Mouse (Mus musculus) cerebral cortex, adult 2 months (tissue): Measurements from ENCODE around the gene Olfr485.

Experiments used
- WGBS: fragments of 180-500 bp; shearing (Covaris S2); methylation state at CpG from one replicate; pipeline ENCODE4 v1.1.7; 2018; 5-methylcytosine and 5-hydroxymethylcytosine counted together

Gene Olfr485

GRCm38 (mm10) chr7:108159771-108160170 is at the start of gene Olfr485:
Gene Olfr485, minus strand, starts transcription at chr7:108159871.

GRCm38 (mm10) chr7:108196938-108197337 is 37.3 kb upstream of the Olfr485 start:
- WGBS, result 56% methylated on average over 6 of the region's 6 CpGs

GRCm38 (mm10) chr7:108196337-108196736 is 36.7 kb upstream of the Olfr485 start:
- 58% methylated on average over 3 of the region's 3 CpGs for WGBS

- WGBS, result 44% methylated on average over 1 of the region's 1 CpGs
Measured at GRCm38 (mm10) chr7:108192714-108193113, 33.0 kb upstream of the Olfr485 start.

- 67% methylated on average over 2 of the region's 2 CpGs for whole genome bisulfite sequencing
Measured at GRCm38 (mm10) chr7:108191196-108191595, 31.5 kb upstream of the Olfr485 start.

- WGBS, result 92% methylated on average over 2 of the region's 2 CpGs
Measured at GRCm38 (mm10) chr7:108185237-108185636, 25.6 kb upstream of the Olfr485 start.

GRCm38 (mm10) chr7:108184401-108184800 is 24.7 kb upstream of the Olfr485 start:
- WGBS, result 82% methylated on average over 3 of the region's 3 CpGs

- 91% methylated on average over 1 of the region's 1 CpGs for WGBS
Measured at GRCm38 (mm10) chr7:108172642-108173041, 13.0 kb upstream of the Olfr485 start, which contains the start of gene Olfr486. Gene Olfr486, minus strand, starts transcription at chr7:108172742.

GRCm38 (mm10) chr7:108127349-108127748 is 32.3 kb downstream of the Olfr485 start, which contains the start of gene Olfr484:
Gene Olfr484, minus strand, starts transcription at chr7:108127449.

GRCm38 (mm10) chr7:108121416-108121815 is 38.3 kb downstream of the Olfr485 start:
- WGBS, result 73% methylated on average over 1 of the region's 1 CpGs

GRCm38 (mm10) chr7:108120681-108121080 is 39.0 kb downstream of the Olfr485 start:
- WGBS, result 36% methylated on average over 1 of the region's 1 CpGs
